Comparison of ENCODE assay signal across 31 mouse cellular contexts in the genomic region with DNA sequence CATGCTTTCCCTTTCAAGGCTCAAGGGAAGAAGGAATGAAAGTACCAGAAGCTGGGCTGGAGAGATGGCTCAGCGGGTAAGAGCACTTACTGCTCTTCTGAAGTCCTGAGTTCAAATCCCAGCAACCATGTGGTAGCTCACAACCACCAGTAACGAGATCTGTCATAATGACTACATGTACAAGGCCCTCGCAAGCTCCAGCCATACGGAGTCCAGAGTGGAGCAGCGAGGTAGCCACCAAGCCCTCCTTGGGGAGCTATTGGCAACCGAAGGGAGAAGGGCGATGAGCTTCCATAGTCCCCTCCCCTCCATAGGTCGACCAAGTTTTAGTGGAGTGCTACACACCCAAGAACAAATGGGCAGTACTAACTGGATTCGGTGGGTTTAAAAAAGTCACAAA.
"Had no signal": no experiment of that assay in that cellular context is flagged by ENCODE, and none has a peak within 500 bp of the region (broad histone marks: within the 10 kb centered on the region; RNA-seq: fewer than 3 reads in every experiment).

No protein-coding gene starts in this region.

- H3K27ac ChIP-seq: left cerebral cortex, adult 2 months; limb, embryonic 10.5 days; limb, embryonic 12.5 days; limb, embryonic 13.5 days; limb, embryonic 15.5 days; liver, embryonic 12.5 days; liver, embryonic 13.5 days; liver, embryonic 14.5 days; liver, embryonic 15.5 days; lung, embryonic 15.5 days; macrophage; midbrain, embryonic 10.5 days; midbrain, embryonic 12.5 days; midbrain, embryonic 13.5 days; neural tube, embryonic 12.5 days had no signal

- H3K27me3 ChIP-seq: limb, embryonic 12.5 days; limb, embryonic 13.5 days; limb, embryonic 15.5 days; liver, embryonic 12.5 days; liver, embryonic 13.5 days; lung, embryonic 15.5 days; midbrain, embryonic 12.5 days; midbrain, embryonic 13.5 days; neural tube, embryonic 12.5 days had no signal

- H3K4me1 ChIP-seq: liver, embryonic 12.5 days; liver, embryonic 13.5 days; liver, embryonic 15.5 days; megakaryocyte, embryonic 14.5 days had no signal

- H3K9me3 ChIP-seq: limb, embryonic 10.5 days; limb, embryonic 12.5 days; limb, embryonic 13.5 days; limb, embryonic 15.5 days; liver, embryonic 12.5 days; liver, embryonic 13.5 days; liver, embryonic 15.5 days; lung, embryonic 15.5 days; megakaryocyte, embryonic 14.5 days; midbrain, embryonic 10.5 days; midbrain, embryonic 12.5 days; midbrain, embryonic 13.5 days; neural tube, embryonic 12.5 days had no signal

- ATAC-seq: liver, embryonic 12.5 days; liver, postnatal 0 days; lung, postnatal 0 days; midbrain, embryonic 13.5 days; midbrain, embryonic 16.5 days had no signal

- H3K9ac ChIP-seq: limb, embryonic 12.5 days; limb, embryonic 13.5 days; limb, embryonic 15.5 days; liver, embryonic 12.5 days; liver, embryonic 13.5 days; liver, embryonic 14.5 days; liver, embryonic 15.5 days; liver, postnatal 0 days; lung, embryonic 14.5 days; lung, embryonic 15.5 days; midbrain, embryonic 12.5 days; midbrain, embryonic 13.5 days; neural tube, embryonic 12.5 days had no signal

- H3K4me3 ChIP-seq: left cerebral cortex, adult 2 months; limb, embryonic 10.5 days; limb, embryonic 12.5 days; limb, embryonic 13.5 days; limb, embryonic 15.5 days; liver, embryonic 12.5 days; liver, embryonic 13.5 days; liver, embryonic 15.5 days; lung, embryonic 15.5 days; megakaryocyte, embryonic 14.5 days; midbrain, embryonic 10.5 days; midbrain, embryonic 12.5 days; midbrain, embryonic 13.5 days; myocyte; neural tube, embryonic 12.5 days had no signal

- H3K36me3 ChIP-seq: limb, embryonic 10.5 days; limb, embryonic 12.5 days; limb, embryonic 15.5 days; liver, embryonic 12.5 days; liver, embryonic 13.5 days; liver, embryonic 15.5 days; lung, embryonic 15.5 days; midbrain, embryonic 10.5 days; midbrain, embryonic 12.5 days; midbrain, embryonic 13.5 days; neural tube, embryonic 12.5 days had no signal

- H3K4me2 ChIP-seq: limb, embryonic 12.5 days; limb, embryonic 13.5 days; limb, embryonic 15.5 days; liver, embryonic 11.5 days; liver, embryonic 12.5 days; liver, embryonic 13.5 days; liver, embryonic 15.5 days; lung, embryonic 14.5 days; lung, embryonic 15.5 days; midbrain, embryonic 12.5 days; midbrain, embryonic 13.5 days had no signal

- DNase-seq: left cerebral cortex, postnatal 4 days; liver; liver, embryonic 13.5 days; liver, postnatal 0 days; lung, adult 18-20 months; lung, adult 2 months; lung, embryonic 14.5 days; lung, postnatal 10 days; lung, postnatal 14 days; lung, postnatal 36 days; lung, postnatal 4 days; midbrain, embryonic 14.5 days had no signal
